Mouse (Mus musculus): ENCODE measurements at regions not wholly inside any gene's neighbourhood (a gene's known extent, or its start where the extent isn't known, plus 50 kb on each side); places are given as distances from the start of the nearest gene placed in this dataset.

GRCm38 (mm10) chr4:105891438-105891837 lies 101.8 kb downstream of the Gm12728 start (continued):
- TF ChIP-seq GATA1 (IDR thresholded peaks at IDR 0.05; ENCODE audit: low read depth, low read length), result no peak

GRCm38 (mm10) chr4:105892065-105892464 lies 102.4 kb downstream of the Gm12728 start:
- no peaks in the 10 kb centered on the region for H3K36me3 ChIP-seq (ENCODE audit: control insufficient read depth in 1 of 2, insufficient read depth in 2 of 2, low read length in 2 of 2)
- no peak for DNase-seq (ENCODE audit: low read depth, low spot score)
- H3K79me2 ChIP-seq (ENCODE audit: control insufficient read depth, insufficient read depth, low read length, poor library complexity), result no peaks in the 10 kb centered on the region
- H3K27ac ChIP-seq (ENCODE audit: control insufficient read depth, low read depth, low read length), result no peak overlapping the region
- H3K27me3 ChIP-seq (ENCODE audit: control insufficient read depth in 1 of 2, insufficient read depth in 2 of 2, low read length in 2 of 2), result no peaks in the 10 kb centered on the region
- H3K9me3 ChIP-seq (replicated peaks; ENCODE audit: insufficient read depth, low read length), result no peaks in the 10 kb centered on the region
- no peak overlapping the region for H3K9ac ChIP-seq (ENCODE audit: control insufficient read depth, low read depth, low read length, poor library complexity, severe bottlenecking)
- TF ChIP-seq USF2 (IDR thresholded peaks at IDR 0.05; ENCODE audit: borderline replicate concordance in 1 of 2, insufficient read depth in 1 of 2, low read depth in 1 of 2, low read length in 2 of 2) (no peak), NRF1 (IDR thresholded peaks at IDR 0.05; ENCODE audit: insufficient read depth, low read depth, low read length, poor library complexity, severe bottlenecking) (no peak), ZKSCAN1 (IDR thresholded peaks at IDR 0.05; ENCODE audit: low read depth, low read length) (no peak), ZC3H11A (IDR thresholded peaks at IDR 0.05; ENCODE audit: low read depth, low read length) (no peak), HCFC1 (IDR thresholded peaks at IDR 0.05; ENCODE audit: low read depth, low read length) (no peak), ETS1 (IDR thresholded peaks at IDR 0.05; ENCODE audit: low read depth, low read length) (no peak), BHLHE40 (IDR thresholded peaks at IDR 0.05; ENCODE audit: borderline replicate concordance, low read depth, low read length) (no peak), RAD21 (IDR thresholded peaks at IDR 0.05; ENCODE audit: low read depth, low read length) (no peak), ELF1 (IDR thresholded peaks at IDR 0.05; ENCODE audit: low read depth, low read length) (no peak), SMC3 (IDR thresholded peaks at IDR 0.05; ENCODE audit: low read depth, low read length) (no peak), POLR2AphosphoS2 (IDR thresholded peaks at IDR 0.05; ENCODE audit: low read length) (no peak), MAX (IDR thresholded peaks at IDR 0.05; ENCODE audit: low read length) (no peak), MXI1 (IDR thresholded peaks at IDR 0.05; ENCODE audit: low read depth, low read length) (no peak), RCOR1 (IDR thresholded peaks at IDR 0.05; ENCODE audit: low read depth, low read length) (no peak), MEF2A (IDR thresholded peaks at IDR 0.05; ENCODE audit: extremely low read depth, insufficient replicate concordance, low read depth, low read length, poor library complexity, severe bottlenecking) (no peak)
- no peak overlapping the region for H3K4me3 ChIP-seq (ENCODE audit: control insufficient read depth in 1 of 2, insufficient read depth in 1 of 2, low read depth in 2 of 2, low read length in 2 of 2)
- no peaks in the 10 kb centered on the region for H3K4me1 ChIP-seq (ENCODE audit: control insufficient read depth in 1 of 2, insufficient read depth in 2 of 2, low read length in 2 of 2)

GRCm38 (mm10) chr4:105895116-105895515 lies 105.4 kb downstream of the Gm12728 start:
- DNase-seq (ENCODE audit: low read depth, low spot score), result no peak
- TF ChIP-seq POLR2AphosphoS2 (IDR thresholded peaks at IDR 0.05; ENCODE audit: low read length), result no peak
- TF ChIP-seq POLR2AphosphoS5 (IDR thresholded peaks at IDR 0.05; ENCODE audit: borderline replicate concordance, low read depth, low read length), result no peak
- no peak for TF ChIP-seq MAX (IDR thresholded peaks at IDR 0.05; ENCODE audit: low read length)
- H3K27ac ChIP-seq (ENCODE audit: control insufficient read depth, low read depth, low read length), result no peak overlapping the region
- no peak overlapping the region for H3K4me3 ChIP-seq (ENCODE audit: control insufficient read depth in 1 of 2, insufficient read depth in 1 of 2, low read depth in 2 of 2, low read length in 2 of 2)
- H3K79me2 ChIP-seq (ENCODE audit: control insufficient read depth, insufficient read depth, low read length, poor library complexity), result no peaks in the 10 kb centered on the region
- H3K4me1 ChIP-seq (ENCODE audit: control insufficient read depth in 1 of 2, insufficient read depth in 2 of 2, low read length in 2 of 2), result no peaks in the 10 kb centered on the region
- H3K9ac ChIP-seq (ENCODE audit: control insufficient read depth, low read depth, low read length, poor library complexity, severe bottlenecking), result no peak overlapping the region
- H3K9me3 ChIP-seq (replicated peaks; ENCODE audit: insufficient read depth, low read length), result no peaks in the 10 kb centered on the region
- H3K36me3 ChIP-seq (ENCODE audit: control insufficient read depth in 1 of 2, insufficient read depth in 2 of 2, low read length in 2 of 2), result no peaks in the 10 kb centered on the region
- no peaks in the 10 kb centered on the region for H3K27me3 ChIP-seq (ENCODE audit: control insufficient read depth in 1 of 2, insufficient read depth in 2 of 2, low read length in 2 of 2)
